Mouse (Mus musculus) embryonic facial prominence, embryonic 15.5 days (tissue): ENCODE results near the gene Coq8a. TPM values are rescaled to one million over a fixed set of nuclear protein-coding genes. Genes with fewer than 3 reads are reported as not detected.

ENCODE experiments used
- ATAC-seq: fragments of 200-750 bp; cut with Nextera tagmentation; 2 replicates; pipeline ENCODE4 v1.8.0; 2017; ENCODE audit warnings: low read depth, moderate TSS enrichment; ENCODE audit not compliant: insufficient number of reproducible peaks, low FRiP score, low TSS enrichment
- H3K27ac ChIP-seq: fragments of 300-500 bp; sonication (generic); replicated peaks from 2 replicates; pipeline ENCODE4 v1.5.1; 2015; ENCODE audit warnings: mild to moderate bottlenecking, inconsistent platforms
- H3K27me3 ChIP-seq: fragments of 300-500 bp; sonication (generic); 2 replicates; pipeline ENCODE4 v1.6.1; 2015; ENCODE audit warnings: inconsistent platforms
- H3K36me3 ChIP-seq: fragments of 300-500 bp; sonication (generic); 2 replicates; pipeline ENCODE4 v1.6.1; 2015; ENCODE audit warnings: mild to moderate bottlenecking, inconsistent platforms
- H3K4me1 ChIP-seq: fragments of 300-500 bp; sonication (generic); 2 replicates; pipeline ENCODE4 v1.6.1; 2015; ENCODE audit warnings: inconsistent platforms
- H3K4me2 ChIP-seq: fragments of 300-500 bp; sonication (generic); replicated peaks from 2 replicates; pipeline ENCODE4 v1.6.1; 2015; ENCODE audit warnings: mild to moderate bottlenecking, inconsistent platforms
- H3K4me3 ChIP-seq: fragments of 300-500 bp; sonication (generic); replicated peaks from 2 replicates; pipeline ENCODE4 v1.5.1; 2015; ENCODE audit warnings: mild to moderate bottlenecking, inconsistent platforms
- H3K9ac ChIP-seq: fragments of 300-500 bp; sonication (generic); 2 replicates; pipeline ENCODE4 v1.6.1; 2015; ENCODE audit warnings: inconsistent platforms
- H3K9me3 ChIP-seq: fragments of 300-500 bp; sonication (generic); replicated peaks from 2 replicates; pipeline ENCODE4 v1.6.1; 2016; ENCODE audit warnings: inconsistent platforms
- WGBS: fragments of 180-500 bp; shearing (Covaris S2); methylation state at CpG from one replicate; pipeline ENCODE4 v1.1.7; 2015; 5-methylcytosine and 5-hydroxymethylcytosine counted together
- polyA plus RNA-seq: library from polyadenylated mRNA; unstranded; fragments of >200 nt; fragmentation: Nextera tagmentation; extraction: Ambion mirVana; gene quantifications from 2 replicates; pipeline ENCODE4 v1.2.1, GENCODE M21; 2015

Coq8a gene
- polyA plus RNA-seq, 1 experiment from 2014 or later: 12.1 TPM

- no peak overlapping the region for H3K27ac ChIP-seq
- no peak overlapping the region for H3K4me2 ChIP-seq
- no peaks in the 10 kb centered on the region for H3K27me3 ChIP-seq
- no peak overlapping the region for H3K9ac ChIP-seq
- H3K36me3 ChIP-seq: no peaks in the 10 kb centered on the region
- no peak for ATAC-seq
- H3K4me1 ChIP-seq: peaks cover 13% of the 10 kb centered on the region; the same call in 1 of the 2 replicates
- no peaks in the 10 kb centered on the region for H3K9me3 ChIP-seq
- 69% methylated on average over 3 of the region's 3 CpGs for WGBS
- H3K4me3 ChIP-seq: no peak overlapping the region
These were observed 1.4 kb downstream of the Coq8a start for GRCm38 (mm10) chr1:180197956-180198355.

- no peaks in the 10 kb centered on the region for H3K9me3 ChIP-seq
- H3K27me3 ChIP-seq: no peaks in the 10 kb centered on the region
- peak overlapping the region; percentile 92 for H3K4me2 ChIP-seq
- no peak overlapping the region for H3K9ac ChIP-seq
- 87% methylated on average over 9 of the region's 9 CpGs for WGBS
- H3K4me3 ChIP-seq: peak overlapping the region; percentile 77
- ATAC-seq: no peak
- no peak overlapping the region for H3K27ac ChIP-seq
- H3K36me3 ChIP-seq: no peaks in the 10 kb centered on the region
- H3K4me1 ChIP-seq: peaks cover 13% of the 10 kb centered on the region; the same call in 1 of the 2 replicates
These were observed 2.9 kb downstream of the Coq8a start for GRCm38 (mm10) chr1:180196508-180196907.

- H3K27me3 ChIP-seq: no peaks in the 10 kb centered on the region
- H3K36me3 ChIP-seq: no peaks in the 10 kb centered on the region
- peak overlapping the region; percentile 39 for H3K9ac ChIP-seq
- H3K4me1 ChIP-seq: peaks cover 13% of the 10 kb centered on the region; the same call in 1 of the 2 replicates
- peak; percentile 99 for ATAC-seq
- under 1% methylated on average over 57 of the region's 57 CpGs for WGBS
- H3K4me2 ChIP-seq: peak overlapping the region; percentile 92
- peak overlapping the region; percentile 35; the same call in 1 of the 2 replicates for H3K27ac ChIP-seq
- no peaks in the 10 kb centered on the region for H3K9me3 ChIP-seq
- peak overlapping the region; percentile 77 for H3K4me3 ChIP-seq
These were observed 3.6 kb downstream of the Coq8a start for GRCm38 (mm10) chr1:180195703-180196381.

DNA sequence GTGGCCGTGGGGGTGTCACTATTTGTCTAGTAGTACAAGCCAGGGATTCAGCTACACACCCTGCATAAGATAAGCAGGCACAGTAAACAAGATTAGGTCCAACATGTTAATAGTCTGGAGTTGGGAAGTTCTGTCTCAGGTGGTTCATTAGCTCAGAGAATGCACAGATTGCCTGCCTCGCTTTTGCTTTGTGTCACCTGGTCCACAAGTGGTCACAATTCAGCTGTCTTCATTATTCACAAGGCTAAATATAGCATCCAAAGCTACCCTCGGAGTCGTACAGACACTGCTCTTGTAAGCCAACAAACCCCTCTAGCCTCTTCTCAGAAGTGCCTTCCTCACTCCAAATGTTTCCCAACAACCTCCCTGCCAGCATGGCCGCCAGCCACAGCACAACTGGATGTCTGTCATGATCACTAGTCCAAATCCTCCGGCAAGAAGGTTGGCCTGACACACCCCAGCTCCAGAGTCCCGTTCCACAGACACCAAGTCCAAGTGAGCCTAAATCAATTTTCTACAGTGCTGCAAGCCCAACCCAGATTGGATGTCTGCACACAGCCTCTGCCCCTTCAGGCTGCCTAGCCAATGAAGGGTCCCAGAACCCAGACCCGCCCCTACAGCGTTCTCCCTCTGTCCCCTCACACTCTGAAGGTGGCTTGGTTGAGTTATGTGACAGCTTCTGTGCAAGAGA lies 4.5 kb downstream of the Coq8a start:
- peak overlapping the region; percentile 39; the same call in 1 of the 2 replicates for H3K9ac ChIP-seq
- 19% methylated on average over 9 of the region's 9 CpGs for WGBS
- peak overlapping the region; percentile 92 for H3K4me2 ChIP-seq
- no peaks in the 10 kb centered on the region for H3K9me3 ChIP-seq
- no peaks in the 10 kb centered on the region for H3K27me3 ChIP-seq
- peak overlapping the region; percentile 35; the same call in 1 of the 2 replicates for H3K27ac ChIP-seq
- H3K36me3 ChIP-seq: no peaks in the 10 kb centered on the region
- peaks cover 13% of the 10 kb centered on the region; the same call in 1 of the 2 replicates for H3K4me1 ChIP-seq
- peak; percentile 53 for ATAC-seq
- H3K4me3 ChIP-seq: peak overlapping the region; percentile 77

GRCm38 (mm10) chr1:180194048-180194447 lies 5.4 kb downstream of the Coq8a start:
- H3K4me3 ChIP-seq: no peak overlapping the region
- H3K36me3 ChIP-seq: no peaks in the 10 kb centered on the region
- WGBS: 81% methylated on average over 9 of the region's 9 CpGs
- H3K27me3 ChIP-seq: no peaks in the 10 kb centered on the region
- no peak overlapping the region for H3K27ac ChIP-seq
- peaks cover 13% of the 10 kb centered on the region; the same call in 1 of the 2 replicates for H3K4me1 ChIP-seq
- H3K4me2 ChIP-seq: no peak overlapping the region
- no peaks in the 10 kb centered on the region for H3K9me3 ChIP-seq
- no peak overlapping the region for H3K9ac ChIP-seq
- no peak for ATAC-seq

GRCm38 (mm10) chr1:180193391-180193935 lies 5.9 kb downstream of the Coq8a start:
- H3K4me2 ChIP-seq: no peak overlapping the region
- H3K27ac ChIP-seq: no peak overlapping the region
- no peaks in the 10 kb centered on the region for H3K9me3 ChIP-seq
- no peaks in the 10 kb centered on the region for H3K27me3 ChIP-seq
- H3K4me3 ChIP-seq: no peak overlapping the region
- no peak overlapping the region for H3K9ac ChIP-seq
- H3K4me1 ChIP-seq: peaks cover 13% of the 10 kb centered on the region; the same call in 1 of the 2 replicates
- no peak for ATAC-seq
- WGBS: 70% methylated on average over 8 of the region's 8 CpGs
- H3K36me3 ChIP-seq: no peaks in the 10 kb centered on the region

GRCm38 (mm10) chr1:180192866-180193265 lies 6.5 kb downstream of the Coq8a start:
- peaks cover 13% of the 10 kb centered on the region; the same call in 1 of the 2 replicates for H3K4me1 ChIP-seq
- H3K27ac ChIP-seq: no peak overlapping the region
- ATAC-seq: no peak
- no peaks in the 10 kb centered on the region for H3K36me3 ChIP-seq
- H3K9me3 ChIP-seq: no peaks in the 10 kb centered on the region
- no peak overlapping the region for H3K4me2 ChIP-seq
- H3K27me3 ChIP-seq: no peaks in the 10 kb centered on the region
- 51% methylated on average over 4 of the region's 4 CpGs for WGBS
- H3K9ac ChIP-seq: no peak overlapping the region
- H3K4me3 ChIP-seq: no peak overlapping the region

- peaks cover 13% of the 10 kb centered on the region; the same call in 1 of the 2 replicates for H3K4me1 ChIP-seq
- no peaks in the 10 kb centered on the region for H3K36me3 ChIP-seq
- no peak overlapping the region for H3K4me2 ChIP-seq
- no peaks in the 10 kb centered on the region for H3K9me3 ChIP-seq
- H3K4me3 ChIP-seq: no peak overlapping the region
- WGBS: 70% methylated on average over 7 of the region's 7 CpGs
- H3K9ac ChIP-seq: no peak overlapping the region
- no peaks in the 10 kb centered on the region for H3K27me3 ChIP-seq
- H3K27ac ChIP-seq: no peak overlapping the region
- ATAC-seq: no peak
These were observed 7.7 kb downstream of the Coq8a start for GRCm38 (mm10) chr1:180191651-180192220.

GRCm38 (mm10) chr1:180191112-180191511 lies 8.3 kb downstream of the Coq8a start:
- 78% methylated on average over 8 of the region's 8 CpGs for WGBS
- ATAC-seq: no peak
- no peak overlapping the region for H3K4me3 ChIP-seq

GRCm38 (mm10) chr1:180188951-180189350 lies 10.5 kb downstream of the Coq8a start:
- H3K36me3 ChIP-seq: no peaks in the 10 kb centered on the region
- 61% methylated on average over 4 of the region's 4 CpGs for WGBS
- no peak for ATAC-seq

More at GRCm38 (mm10) chr1:180191112-180191511, 8.3 kb downstream of the Coq8a start:
- peaks cover 8% of the 10 kb centered on the region; the same call in 1 of the 2 replicates for H3K4me1 ChIP-seq
- no peak overlapping the region for H3K27ac ChIP-seq
- no peaks in the 10 kb centered on the region for H3K9me3 ChIP-seq
- no peak overlapping the region for H3K4me2 ChIP-seq
- no peaks in the 10 kb centered on the region for H3K36me3 ChIP-seq
- H3K9ac ChIP-seq: no peak overlapping the region
- H3K27me3 ChIP-seq: no peaks in the 10 kb centered on the region

GRCm38 (mm10) chr1:180186371-180186770 lies 13.0 kb downstream of the Coq8a start:
- Histone ChIP-seq H3K27me3 (no peaks in the 10 kb centered on the region), H3K9ac (no peak overlapping the region), H3K9me3 (no peaks in the 10 kb centered on the region), H3K4me1 (no peaks in the 10 kb centered on the region), H3K27ac (no peak overlapping the region), H3K4me3 (no peak overlapping the region), H3K4me2 (no peak overlapping the region), H3K36me3 (no peaks in the 10 kb centered on the region)
- ATAC-seq: 0 out of 2 replicates have a peak, but pooled peaks have one; percentile 50
- 79% methylated on average over 3 of the region's 3 CpGs for WGBS

More at GRCm38 (mm10) chr1:180188951-180189350, 10.5 kb downstream of the Coq8a start:
- H3K4me2 ChIP-seq: no peak overlapping the region
- no peaks in the 10 kb centered on the region for H3K4me1 ChIP-seq
- H3K9me3 ChIP-seq: no peaks in the 10 kb centered on the region
- H3K27ac ChIP-seq: no peak overlapping the region
- no peak overlapping the region for H3K9ac ChIP-seq
- no peaks in the 10 kb centered on the region for H3K27me3 ChIP-seq
- no peak overlapping the region for H3K4me3 ChIP-seq
